Mouse (Mus musculus) megakaryocyte, embryonic 14.5 days (primary cell): Measurements from ENCODE around the gene 4930438A08Rik.

ENCODE experiments used
- FLI1 ChIP-seq: IDR thresholded peaks from 2 replicates; pipeline ENCODE4 v1.6.1; 2012; ENCODE audit warnings: low read length, inconsistent platforms, mixed read lengths
- GATA1 ChIP-seq: IDR thresholded peaks from 3 replicates; pipeline ENCODE4 v1.6.1; 2012; ENCODE audit warnings: mixed read lengths, low read length, inconsistent platforms, borderline replicate concordance

- no peak for TF ChIP-seq GATA1
- no peak for TF ChIP-seq FLI1
These were observed 16.8 kb upstream of the 4930438A08Rik start for GRCm38 (mm10) chr11:58257816-58258215.
